Mouse (Mus musculus) left cerebral cortex, postnatal 36 days (tissue): ENCODE data around the gene Arhgef40. TPM values are rescaled to one million over a fixed set of nuclear protein-coding genes. Genes with fewer than 3 reads are reported as not detected.
"Not testable (repeated sequence)": the region's sequence is repeated elsewhere in the genome, so short reads cannot be mapped to it uniquely, and the experiment has no call there.

ENCODE experiments used
- DNase-seq, 2 experiments: peaks; one replicate each; pipeline ENCODE4 v3.0.0; 2021 to 2022; ENCODE audit warnings: low spot score in 2 of 2, mixed read lengths in 1 of 2
- intact Hi-C: fragments of 180-260 bp; cut with DNase I; formaldehyde crosslinking; loops from one replicate; pipeline ENCODE4 v1.15.1; 2025
- total RNA-seq, 2 experiments: library from RNA; stranded (reverse); gene quantifications; 2 replicates each; pipeline ENCODE4 v1.2.3; 2021

Gene Arhgef40
- total RNA-seq, 2 experiments from 2014 or later = 24.9 to 31.6 TPM

DNA sequence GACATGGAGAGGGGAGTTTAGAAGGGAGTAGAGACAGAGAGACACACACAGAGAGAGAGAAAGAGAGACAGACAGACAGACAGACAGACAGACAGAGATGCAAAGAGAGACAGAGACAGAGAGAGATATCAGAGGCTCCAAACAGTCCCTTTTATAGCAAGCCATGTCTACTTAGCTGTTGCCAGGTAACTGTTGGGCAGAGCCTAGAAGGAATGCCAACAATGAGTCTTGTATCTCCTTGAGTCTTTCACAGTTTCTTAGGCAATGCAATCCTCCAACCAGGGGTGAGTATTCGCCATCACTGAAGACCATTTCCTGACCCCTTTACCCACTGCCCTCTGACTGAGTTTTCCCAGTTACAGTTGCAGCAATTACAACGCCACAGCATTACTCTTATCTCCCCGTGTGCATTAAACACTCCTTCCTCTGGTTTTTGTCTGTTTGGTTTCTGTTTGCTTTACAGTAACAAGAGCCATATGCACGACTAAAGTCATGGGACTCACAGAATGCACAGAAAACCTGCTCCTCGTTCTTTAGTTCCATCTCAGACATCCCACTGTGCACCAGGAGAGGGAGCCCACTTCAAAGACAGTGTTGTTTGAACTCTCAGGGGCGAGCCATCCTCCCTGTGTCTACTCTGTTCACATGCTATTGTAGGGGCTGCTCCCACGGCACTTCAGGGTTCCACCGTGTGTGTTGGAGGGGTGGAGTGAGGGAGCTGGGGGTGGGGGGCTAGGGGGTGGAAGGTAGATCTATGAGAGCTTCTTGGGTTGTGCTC lies 60.6 kb downstream of the Arhgef40 start:
- intact Hi-C loops = no loop called here
- DNase-seq = no peak

- no peak for DNase-seq
- intact Hi-C loops = no loop called here
Observed at GRCm38 (mm10) chr14:52045966-52046565, 61.5 kb downstream of the Arhgef40 start.

DNA sequence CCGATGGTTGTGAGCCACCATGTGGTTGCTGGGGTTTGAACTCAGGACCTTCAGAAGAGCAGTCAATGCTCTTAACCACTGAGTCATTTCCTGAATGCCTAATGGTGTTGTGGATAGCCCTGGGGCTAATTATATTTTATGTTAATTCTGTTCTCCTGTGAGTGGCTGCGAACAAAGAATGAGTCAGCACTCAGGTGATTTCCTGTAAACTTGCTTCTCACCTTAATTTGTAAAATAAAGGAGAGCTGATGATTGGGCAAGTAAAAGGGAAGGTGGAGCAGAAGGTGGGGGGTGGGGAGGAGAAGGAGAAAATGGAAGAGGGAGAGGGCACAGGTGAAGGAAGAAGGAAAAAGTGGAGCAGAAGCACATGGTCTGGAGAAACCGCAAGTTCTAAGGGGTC lies 68.2 kb downstream of the Arhgef40 start:
- DNase-seq, intact Hi-C loops: not testable (repeated sequence)

Other genes with a start within 250 kb of the Arhgef40 start
- gene Ang4, start 211.1 kb upstream of the Arhgef40 start, total RNA-seq = not detected
- gene AY358078, start 184.7 kb upstream of the Arhgef40 start, total RNA-seq = not detected
- not detected for gene Ear6, start 131.0 kb upstream of the Arhgef40 start, total RNA-seq
- 10 to 100 TPM; 23.6 to 45.2 TPM for gene Mettl17, start 99.9 kb upstream of the Arhgef40 start, total RNA-seq
- gene Slc39a2, start 91.8 kb upstream of the Arhgef40 start, total RNA-seq = 1 to 10 TPM; 2.6 to 8.1 TPM
- gene Ndrg2, start 70.6 kb upstream of the Arhgef40 start, total RNA-seq = 100 to 1,000 TPM; 753 to 795 TPM
- not detected for gene Tppp2, start 66.3 kb upstream of the Arhgef40 start, total RNA-seq
- gene Rnase13, start 61.9 kb upstream of the Arhgef40 start, total RNA-seq = not detected
- gene Tmem253, start 30.9 kb downstream of the Arhgef40 start, total RNA-seq = under 1 TPM in 1 of 2 experiments, not detected in 1; 0.72 TPM
- 10 to 100 TPM; 30.1 to 39.7 TPM for gene Zfp219, start 36.0 kb downstream of the Arhgef40 start, total RNA-seq
- gene Olfr221, start 57.7 kb downstream of the Arhgef40 start, total RNA-seq = not detected
- 100 to 1,000 TPM; 199 to 225 TPM for gene Hnrnpc, start 119.3 kb downstream of the Arhgef40 start, total RNA-seq
- 1 to 10 TPM; 2.0 to 3.6 TPM for gene Rpgrip1, start 126.0 kb downstream of the Arhgef40 start, total RNA-seq
- 10 to 100 TPM; 50.8 to 51.3 TPM for gene Supt16, start 212.7 kb downstream of the Arhgef40 start, total RNA-seq